Mouse (Mus musculus) limb, embryonic 12.5 days (tissue): Measurements from ENCODE around the gene Kif24. TPM values are rescaled to one million over a fixed set of nuclear protein-coding genes. Genes with fewer than 3 reads are reported as not detected.
"Not testable (repeated sequence)": the region's sequence is repeated elsewhere in the genome, so short reads cannot be mapped to it uniquely, and the experiment has no call there.

Experiments
- ATAC-seq: fragments of 200-750 bp; cut with Nextera tagmentation; 2 replicates; pipeline ENCODE4 v1.8.0; 2017; ENCODE audit warnings: low read depth, moderate TSS enrichment; ENCODE audit not compliant: insufficient number of reproducible peaks, insufficient read depth, low FRiP score, low TSS enrichment
- H3K27ac ChIP-seq: fragments of 300-500 bp; sonication (generic); 2 replicates; pipeline ENCODE4 v1.5.1; 2016; ENCODE audit warnings: mild to moderate bottlenecking, moderate library complexity
- H3K27me3 ChIP-seq: fragments of 300-500 bp; sonication (generic); 2 replicates; pipeline ENCODE4 v1.6.1; 2016; ENCODE audit warnings: mild to moderate bottlenecking, moderate library complexity
- H3K36me3 ChIP-seq: fragments of 300-500 bp; sonication (generic); 2 replicates; pipeline ENCODE4 v1.6.1; 2016; ENCODE audit warnings: mild to moderate bottlenecking, moderate library complexity
- H3K4me1 ChIP-seq: fragments of 300-500 bp; sonication (generic); replicated peaks from 2 replicates; pipeline ENCODE4 v1.6.1; 2016
- H3K4me2 ChIP-seq: fragments of 300-500 bp; sonication (generic); 2 replicates; pipeline ENCODE4 v1.6.1; 2016; ENCODE audit warnings: mild to moderate bottlenecking, moderate library complexity
- H3K4me3 ChIP-seq: fragments of 300-500 bp; sonication (generic); replicated peaks from 2 replicates; pipeline ENCODE4 v1.5.1; 2016; ENCODE audit warnings: mild to moderate bottlenecking
- H3K9ac ChIP-seq: fragments of 300-500 bp; sonication (generic); replicated peaks from 2 replicates; pipeline ENCODE4 v1.6.1; 2016; ENCODE audit warnings: mild to moderate bottlenecking, moderate library complexity
- H3K9me3 ChIP-seq: fragments of 300-500 bp; sonication (generic); 2 replicates; pipeline ENCODE4 v1.6.1; 2016; ENCODE audit warnings: mild to moderate bottlenecking, moderate library complexity
- WGBS: fragments of 180-500 bp; shearing (Covaris S2); methylation state at CpG from one replicate; pipeline ENCODE4 v1.1.7; 2016; 5-methylcytosine and 5-hydroxymethylcytosine counted together
- polyA plus RNA-seq: library from polyadenylated mRNA; unstranded; fragments of >200 nt; fragmentation: Nextera tagmentation; extraction: Ambion mirVana; gene quantifications from 2 replicates; pipeline ENCODE4 v1.2.1, GENCODE M21; 2016

Kif24 gene
- polyA plus RNA-seq, 1 experiment from 2014 or later = 11.6 TPM

DNA sequence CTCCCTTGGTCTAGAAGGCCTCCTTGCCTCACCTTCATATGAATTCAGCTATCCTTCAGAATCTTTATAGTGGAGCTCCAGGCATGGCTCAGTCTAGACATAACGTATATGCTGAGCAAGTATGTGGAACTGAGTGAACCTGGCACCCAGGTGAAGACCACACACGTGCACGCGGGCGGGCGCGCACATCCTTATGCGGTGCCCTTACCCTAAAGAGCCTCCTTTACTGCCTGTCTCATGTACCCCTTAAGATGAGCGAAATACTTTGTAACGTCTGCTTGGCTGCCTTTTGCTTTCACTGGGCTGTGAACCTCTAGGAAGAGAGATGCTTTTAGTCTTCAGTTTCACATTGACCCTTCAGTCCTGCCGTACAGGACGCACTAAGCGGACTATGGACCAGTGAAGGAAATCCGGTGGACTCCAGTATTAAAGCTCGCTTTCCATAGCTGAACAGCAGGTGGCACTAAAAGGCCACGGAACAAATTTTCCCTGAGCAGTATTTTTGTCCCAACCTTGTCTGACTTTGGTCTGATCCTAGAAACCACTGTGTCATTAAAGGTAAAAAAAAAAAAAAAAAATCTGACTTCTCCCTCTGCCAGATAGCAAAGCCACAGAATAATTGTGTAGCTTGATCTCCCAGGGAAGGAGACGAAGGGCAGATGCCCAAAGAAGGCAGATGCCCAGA lies 3.9 kb upstream of the Kif24 start:
- Histone ChIP-seq H3K27ac (peak overlapping the region; percentile 36; the same call in 1 of the 2 replicates), H3K36me3 (no peaks in the 10 kb centered on the region), H3K27me3 (no peaks in the 10 kb centered on the region), H3K4me2 (0 out of 2 replicates have a peak overlapping the region, but pooled peaks have one; percentile 10), H3K4me1 (peaks cover 28% of the 10 kb centered on the region), H3K4me3 (no peak overlapping the region), H3K9ac (no peak overlapping the region), H3K9me3 (no peaks in the 10 kb centered on the region)
- no peak for ATAC-seq
- 54% methylated on average over 17 of the region's 17 CpGs for WGBS

DNA sequence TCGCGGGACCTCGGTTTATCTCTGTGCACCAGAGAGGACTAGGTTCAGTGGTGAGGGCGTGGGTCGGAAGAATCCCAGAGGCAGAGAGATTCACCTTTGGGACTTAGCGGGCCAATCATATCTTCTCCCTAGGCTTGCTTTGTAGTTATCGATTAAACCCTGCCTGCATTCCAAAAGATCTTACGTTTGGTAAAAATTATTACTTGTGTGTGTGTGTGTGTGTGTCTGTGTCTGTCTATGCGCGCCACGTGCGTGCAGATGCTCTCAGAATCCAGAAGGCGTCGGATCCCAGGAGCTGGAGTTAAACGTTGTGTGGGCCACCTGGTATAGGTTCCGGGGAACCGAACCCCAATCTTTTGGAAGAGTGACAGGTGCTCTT lies 589 bp upstream of the Kif24 start:
- Histone ChIP-seq H3K27ac (peak overlapping the region; percentile 20; the same call in 1 of the 2 replicates), H3K4me3 (peak overlapping the region; percentile 64), H3K4me1 (peaks cover 21% of the 10 kb centered on the region), H3K9ac (peak overlapping the region; percentile 67), H3K36me3 (no peaks in the 10 kb centered on the region), H3K9me3 (no peaks in the 10 kb centered on the region), H3K27me3 (no peaks in the 10 kb centered on the region), H3K4me2 (peak overlapping the region; percentile 58)
- 3% methylated on average over 17 of the region's 17 CpGs for WGBS
- no peak for ATAC-seq

DNA sequence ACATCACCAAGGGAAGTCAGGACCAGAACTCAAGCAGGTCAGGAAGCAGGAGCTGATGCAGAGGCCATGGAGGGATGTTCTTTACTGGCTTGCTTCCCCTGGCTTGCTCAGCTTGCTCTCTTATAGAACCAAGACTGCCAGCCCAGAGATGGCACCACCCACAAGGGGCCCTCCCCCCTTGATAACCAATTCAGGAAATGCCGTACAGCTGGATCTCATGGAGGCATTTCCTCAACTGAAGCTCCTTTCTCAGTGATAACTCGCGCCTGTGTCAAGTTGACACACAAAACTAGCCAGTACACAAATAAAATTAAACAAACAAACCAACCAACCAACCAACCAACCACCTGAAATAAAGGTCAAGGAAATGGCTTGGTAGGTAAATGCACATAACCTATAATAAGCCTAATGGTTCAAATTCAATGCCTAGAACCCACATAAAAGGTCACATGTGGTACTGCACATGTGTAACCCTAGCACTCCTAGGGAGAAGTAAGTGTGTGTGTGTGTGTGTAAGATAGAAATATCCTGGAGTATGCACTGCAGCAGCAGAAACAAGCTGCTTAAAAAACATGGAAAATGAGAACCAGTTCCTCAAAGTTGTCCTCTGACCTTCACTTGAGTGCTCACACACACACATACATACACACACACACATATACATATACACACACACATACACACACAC lies 1.5 kb downstream of the Kif24 start:
- Histone ChIP-seq H3K4me3 (peak overlapping the region; percentile 64; the same call in 1 of the 2 replicates), H3K4me2 (peak overlapping the region; percentile 63)
- H3K9me3 ChIP-seq, ATAC-seq, H3K9ac ChIP-seq, H3K4me1 ChIP-seq, H3K27me3 ChIP-seq, H3K36me3 ChIP-seq, H3K27ac ChIP-seq: not testable (repeated sequence)
- WGBS = 85% methylated on average over 3 of the region's 3 CpGs

DNA sequence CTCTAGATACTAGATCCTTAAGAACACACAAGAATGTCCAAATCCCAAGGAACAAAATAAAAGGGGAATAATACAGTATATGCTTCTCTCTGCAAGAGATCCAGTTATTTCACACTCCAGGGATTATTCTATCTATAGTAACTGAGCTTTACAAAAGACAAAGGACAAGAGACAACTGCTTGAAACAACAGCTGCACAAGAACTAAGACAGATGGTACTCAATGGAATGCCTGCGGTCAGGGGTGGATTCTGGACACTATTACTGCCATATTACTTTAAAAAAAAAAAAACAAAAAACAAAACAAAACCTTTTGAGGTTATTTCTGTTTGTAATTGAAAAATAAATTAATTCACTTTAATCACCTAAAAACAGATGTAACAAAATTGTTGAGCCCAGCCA lies 4.0 kb downstream of the Kif24 start:
- no peaks in the 10 kb centered on the region for H3K36me3 ChIP-seq
- H3K4me3 ChIP-seq = no peak overlapping the region
- no peaks in the 10 kb centered on the region for H3K27me3 ChIP-seq
- H3K4me2 ChIP-seq = no peak overlapping the region
- H3K9ac ChIP-seq = no peak overlapping the region
- no peaks in the 10 kb centered on the region for H3K9me3 ChIP-seq
- no peak for ATAC-seq
- H3K27ac ChIP-seq = no peak overlapping the region
- H3K4me1 ChIP-seq = peaks cover 8% of the 10 kb centered on the region
- WGBS = 89% methylated on average over 1 of the region's 1 CpGs

DNA sequence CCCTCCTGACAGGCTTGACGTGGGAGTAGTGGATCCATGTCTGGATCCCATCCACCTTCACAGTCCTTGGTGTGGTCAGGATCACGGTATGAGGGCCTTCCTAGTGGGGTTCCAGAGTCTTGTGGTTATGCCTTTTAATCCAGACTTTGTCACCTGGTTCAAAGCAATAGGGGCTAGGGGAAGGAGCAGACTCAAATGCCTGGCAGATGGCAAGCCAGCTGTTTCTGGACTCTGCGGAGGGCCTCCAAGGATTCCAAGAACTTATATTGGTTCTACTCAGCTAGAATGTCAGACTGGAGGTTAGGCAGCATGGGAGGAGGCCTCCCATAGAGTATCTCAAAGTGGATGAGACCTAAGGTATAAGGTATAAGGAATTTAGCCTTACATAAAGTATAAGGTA lies 17.1 kb downstream of the Kif24 start:
- H3K9me3 ChIP-seq = no peaks in the 10 kb centered on the region
- no peaks in the 10 kb centered on the region for H3K27me3 ChIP-seq
- peaks cover 12% of the 10 kb centered on the region for H3K36me3 ChIP-seq
- H3K4me3 ChIP-seq = no peak overlapping the region
- no peak overlapping the region for H3K4me2 ChIP-seq
- H3K9ac ChIP-seq = no peak overlapping the region
- no peaks in the 10 kb centered on the region for H3K4me1 ChIP-seq
- H3K27ac ChIP-seq = no peak overlapping the region
- 93% methylated on average over 3 of the region's 3 CpGs for WGBS
- no peak for ATAC-seq

DNA sequence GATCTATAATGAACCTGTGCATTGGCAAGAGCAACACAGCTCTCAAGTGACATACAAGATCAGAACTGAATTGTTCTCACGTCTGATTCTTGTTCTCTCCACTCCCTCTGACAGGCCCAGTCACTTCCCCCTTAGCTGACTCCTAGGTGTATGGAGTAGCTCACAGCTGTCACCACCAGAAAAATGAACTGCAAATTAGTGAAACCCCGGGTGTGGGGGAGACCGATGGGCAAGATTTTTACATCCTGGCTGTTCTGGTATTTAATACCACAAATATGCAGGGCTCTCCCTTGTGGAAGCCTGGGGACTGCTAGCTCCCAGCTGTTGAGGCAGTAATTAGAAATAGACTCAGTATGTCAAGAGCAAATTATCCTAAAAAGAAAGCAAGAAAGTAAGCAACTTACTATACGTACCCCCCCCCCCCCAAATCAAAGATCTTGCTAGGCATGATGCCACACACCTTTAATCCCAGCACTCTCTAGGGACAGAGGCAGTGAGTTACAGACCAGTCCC lies 21.8 kb downstream of the Kif24 start:
- Histone ChIP-seq H3K36me3 (peaks cover 13% of the 10 kb centered on the region), H3K4me2 (no peak overlapping the region)

DNA sequence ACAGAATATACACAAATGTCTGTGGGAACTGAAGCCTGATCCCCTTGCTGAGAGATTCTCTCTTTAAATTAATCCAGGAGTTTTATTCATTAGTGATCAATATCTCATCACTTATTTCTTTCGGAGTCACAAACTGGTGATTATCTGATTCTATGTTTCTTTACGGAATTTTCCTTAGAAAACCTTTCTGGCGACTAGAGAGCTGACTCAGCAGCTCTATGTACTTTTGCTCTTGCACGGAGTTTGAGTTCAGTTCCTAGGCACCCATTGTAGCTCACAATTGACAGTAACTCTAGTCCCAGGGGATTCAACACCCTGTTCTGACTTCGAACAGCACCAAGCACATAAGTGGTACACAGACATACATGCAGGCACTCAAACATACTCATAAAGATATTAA lies 25.8 kb downstream of the Kif24 start:
- H3K9ac ChIP-seq = no peak overlapping the region
- peaks cover 6% of the 10 kb centered on the region; the same call in 1 of the 2 replicates for H3K36me3 ChIP-seq
- no peak for ATAC-seq
- H3K9me3 ChIP-seq = no peaks in the 10 kb centered on the region
- H3K4me1 ChIP-seq = no peaks in the 10 kb centered on the region
- no peaks in the 10 kb centered on the region for H3K27me3 ChIP-seq
- no peak overlapping the region for H3K27ac ChIP-seq
- WGBS = 87% methylated on average over 5 of the region's 5 CpGs
- no peak overlapping the region for H3K4me2 ChIP-seq
- no peak overlapping the region for H3K4me3 ChIP-seq

More for the DNA sequence above, 21.8 kb downstream of the Kif24 start:
- H3K9ac ChIP-seq = no peak overlapping the region
- H3K27me3 ChIP-seq = no peaks in the 10 kb centered on the region
- H3K4me3 ChIP-seq = no peak overlapping the region
- H3K9me3 ChIP-seq = no peaks in the 10 kb centered on the region
- ATAC-seq = no peak
- H3K4me1 ChIP-seq = no peaks in the 10 kb centered on the region
- WGBS = 59% methylated on average over 4 of the region's 4 CpGs
- no peak overlapping the region for H3K27ac ChIP-seq

DNA sequence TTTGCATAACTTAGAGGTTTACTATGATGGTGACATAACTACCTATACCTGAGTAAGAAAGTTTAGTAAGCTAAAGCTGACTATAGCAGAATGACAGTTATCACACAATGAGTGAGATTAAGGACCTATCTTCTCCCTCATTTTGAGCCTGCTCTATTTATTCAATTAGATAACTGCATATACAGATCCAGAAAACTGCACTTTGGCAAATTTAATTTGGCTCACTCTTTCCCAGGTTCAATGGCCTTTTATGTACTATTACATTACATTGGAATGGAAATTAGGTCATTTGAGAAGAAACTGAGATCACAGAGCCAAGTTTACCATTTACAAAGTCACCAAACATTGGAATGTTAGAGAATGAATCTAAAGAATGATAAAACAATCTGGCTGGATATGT lies 47.7 kb downstream of the Kif24 start:
- Histone ChIP-seq H3K4me3 (no peak overlapping the region), H3K36me3 (0 out of 2 replicates have a peak, but pooled peaks cover 3% of the 10 kb centered on the region), H3K4me2 (no peak overlapping the region), H3K4me1 (no peaks in the 10 kb centered on the region), H3K27ac (no peak overlapping the region), H3K9me3 (no peaks in the 10 kb centered on the region), H3K9ac (no peak overlapping the region), H3K27me3 (no peaks in the 10 kb centered on the region)
- ATAC-seq = no peak

DNA sequence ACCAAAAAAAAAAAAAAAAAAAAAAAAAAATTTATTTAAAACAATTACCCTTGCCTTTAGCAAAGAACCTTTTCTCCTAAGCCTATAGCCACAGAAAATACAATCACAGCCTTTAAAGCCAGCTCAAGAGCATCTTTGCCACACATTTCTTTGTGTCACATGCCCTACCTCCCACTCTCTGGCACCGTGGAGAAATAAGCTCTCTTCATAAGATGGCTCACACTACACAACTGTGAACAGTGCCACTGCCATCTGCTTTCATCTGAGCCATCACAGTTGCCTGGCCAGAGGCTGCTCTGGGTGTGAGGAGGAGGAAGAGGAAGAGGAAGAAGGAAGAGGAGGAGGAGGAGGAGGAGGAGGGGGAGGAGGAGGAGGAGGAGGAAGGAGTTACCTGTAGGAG lies 55.3 kb downstream of the Kif24 start:
- Histone ChIP-seq H3K9me3 (no peaks in the 10 kb centered on the region), H3K27ac (no peak overlapping the region), H3K36me3 (peaks cover 30% of the 10 kb centered on the region), H3K4me3 (no peak overlapping the region), H3K4me2 (no peak overlapping the region), H3K4me1 (no peaks in the 10 kb centered on the region), H3K9ac (no peak overlapping the region), H3K27me3 (no peaks in the 10 kb centered on the region)
- no peak for ATAC-seq
- 92% methylated on average over 1 of the region's 1 CpGs for WGBS

DNA sequence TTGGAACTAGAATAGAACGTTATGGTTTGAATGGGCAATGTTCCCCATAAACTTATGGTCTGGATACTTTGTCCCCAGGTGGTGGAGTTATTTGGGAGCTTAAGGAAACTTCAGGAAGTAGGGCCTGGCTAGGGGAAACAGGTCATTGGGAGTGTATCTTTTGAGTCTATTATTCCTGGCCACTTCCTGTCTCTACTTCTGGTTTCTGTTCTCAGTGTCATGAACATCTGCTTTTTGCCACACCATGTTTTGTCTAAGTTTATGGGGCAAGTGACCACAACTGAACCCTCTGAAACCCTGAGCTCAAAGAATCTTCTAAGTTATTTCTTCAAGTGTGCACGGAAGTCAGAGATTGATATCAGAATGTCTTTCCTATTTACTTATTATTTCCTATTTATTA lies 57.3 kb downstream of the Kif24 start:
- no peak for ATAC-seq
- 94% methylated on average over 2 of the region's 2 CpGs for WGBS
- H3K36me3 ChIP-seq = peaks cover 34% of the 10 kb centered on the region
- no peaks in the 10 kb centered on the region for H3K9me3 ChIP-seq
- H3K4me1 ChIP-seq = no peaks in the 10 kb centered on the region
- no peak overlapping the region for H3K9ac ChIP-seq
- no peak overlapping the region for H3K27ac ChIP-seq
- no peak overlapping the region for H3K4me3 ChIP-seq
- H3K27me3 ChIP-seq = no peaks in the 10 kb centered on the region
- H3K4me2 ChIP-seq = no peak overlapping the region

DNA sequence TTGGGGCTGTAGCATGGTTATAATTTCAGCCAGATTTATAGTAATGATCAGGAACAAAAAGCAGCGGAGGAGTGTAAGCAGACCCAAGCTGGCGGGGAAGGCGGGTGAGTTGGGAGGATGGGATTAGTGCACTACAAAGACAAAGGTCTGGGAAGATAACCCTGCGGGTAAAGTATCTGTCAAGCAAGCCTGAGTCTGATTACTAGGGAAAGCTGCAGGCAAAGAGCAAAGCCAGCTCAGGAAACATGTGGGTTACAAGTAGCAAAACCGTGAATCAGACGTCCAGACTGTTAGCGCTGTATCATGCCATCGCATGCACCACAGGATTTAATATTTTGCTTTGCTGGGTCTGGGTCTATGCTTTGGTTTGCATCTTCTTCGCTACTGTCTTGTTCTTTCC lies 58.1 kb downstream of the Kif24 start:
- Histone ChIP-seq H3K9ac (no peak overlapping the region), H3K4me1 (no peaks in the 10 kb centered on the region), H3K27me3 (no peaks in the 10 kb centered on the region), H3K4me3 (no peak overlapping the region), H3K36me3 (peaks cover 42% of the 10 kb centered on the region), H3K9me3 (no peaks in the 10 kb centered on the region), H3K27ac (no peak overlapping the region), H3K4me2 (no peak overlapping the region)
- 92% methylated on average over 9 of the region's 9 CpGs for WGBS
- ATAC-seq = no peak
